Mouse (Mus musculus) embryonic facial prominence, embryonic 15.5 days (tissue): ENCODE data around the gene March8. TPM values are rescaled to one million over a fixed set of nuclear protein-coding genes. Genes with fewer than 3 reads are reported as not detected.
A peak's percentile ranks its signal among the peaks of the same experiment; 100 is the strongest.

Experiments used
- ATAC-seq: fragments of 200-750 bp; cut with Nextera tagmentation; 2 replicates; pipeline ENCODE4 v1.8.0; 2017; ENCODE audit warnings: low read depth, moderate TSS enrichment; ENCODE audit not compliant: insufficient number of reproducible peaks, low FRiP score, low TSS enrichment
- H3K27ac ChIP-seq: fragments of 300-500 bp; sonication (generic); replicated peaks from 2 replicates; pipeline ENCODE4 v1.5.1; 2015; ENCODE audit warnings: mild to moderate bottlenecking, inconsistent platforms
- H3K27me3 ChIP-seq: fragments of 300-500 bp; sonication (generic); 2 replicates; pipeline ENCODE4 v1.6.1; 2015; ENCODE audit warnings: inconsistent platforms
- H3K36me3 ChIP-seq: fragments of 300-500 bp; sonication (generic); 2 replicates; pipeline ENCODE4 v1.6.1; 2015; ENCODE audit warnings: mild to moderate bottlenecking, inconsistent platforms
- H3K4me1 ChIP-seq: fragments of 300-500 bp; sonication (generic); 2 replicates; pipeline ENCODE4 v1.6.1; 2015; ENCODE audit warnings: inconsistent platforms
- H3K4me2 ChIP-seq: fragments of 300-500 bp; sonication (generic); replicated peaks from 2 replicates; pipeline ENCODE4 v1.6.1; 2015; ENCODE audit warnings: mild to moderate bottlenecking, inconsistent platforms
- H3K4me3 ChIP-seq: fragments of 300-500 bp; sonication (generic); replicated peaks from 2 replicates; pipeline ENCODE4 v1.5.1; 2015; ENCODE audit warnings: mild to moderate bottlenecking, inconsistent platforms
- H3K9ac ChIP-seq: fragments of 300-500 bp; sonication (generic); 2 replicates; pipeline ENCODE4 v1.6.1; 2015; ENCODE audit warnings: inconsistent platforms
- H3K9me3 ChIP-seq: fragments of 300-500 bp; sonication (generic); replicated peaks from 2 replicates; pipeline ENCODE4 v1.6.1; 2016; ENCODE audit warnings: inconsistent platforms
- WGBS: fragments of 180-500 bp; shearing (Covaris S2); methylation state at CpG from one replicate; pipeline ENCODE4 v1.1.7; 2015; 5-methylcytosine and 5-hydroxymethylcytosine counted together
- polyA plus RNA-seq: library from polyadenylated mRNA; unstranded; fragments of >200 nt; fragmentation: Nextera tagmentation; extraction: Ambion mirVana; gene quantifications from 2 replicates; pipeline ENCODE4 v1.2.1, GENCODE M21; 2015

March8 gene
- polyA plus RNA-seq, 1 experiment from 2014 or later: 30.1 TPM

- no peak overlapping the region for H3K27ac ChIP-seq
- H3K36me3 ChIP-seq: no peaks in the 10 kb centered on the region
- ATAC-seq: no peak
- H3K4me1 ChIP-seq: no peaks in the 10 kb centered on the region
- no peaks in the 10 kb centered on the region for H3K27me3 ChIP-seq
- no peak overlapping the region for H3K4me2 ChIP-seq
- WGBS: 67% methylated on average over 2 of the region's 2 CpGs
- H3K4me3 ChIP-seq: no peak overlapping the region
- H3K9ac ChIP-seq: no peak overlapping the region
- no peaks in the 10 kb centered on the region for H3K9me3 ChIP-seq
Observed at GRCm38 (mm10) chr6:116394916-116395648, 57.3 kb downstream of the March8 start.

GRCm38 (mm10) chr6:116397621-116398020 lies 59.8 kb downstream of the March8 start:
- no peak for ATAC-seq
- no peaks in the 10 kb centered on the region for H3K4me1 ChIP-seq
- H3K27ac ChIP-seq: no peak overlapping the region
- no peaks in the 10 kb centered on the region for H3K9me3 ChIP-seq
- 66% methylated on average over 6 of the region's 6 CpGs for WGBS
- H3K4me2 ChIP-seq: no peak overlapping the region
- H3K9ac ChIP-seq: no peak overlapping the region
- H3K27me3 ChIP-seq: no peaks in the 10 kb centered on the region
- H3K36me3 ChIP-seq: no peaks in the 10 kb centered on the region
- H3K4me3 ChIP-seq: no peak overlapping the region

- Histone ChIP-seq H3K9me3 (no peaks in the 10 kb centered on the region), H3K4me1 (no peaks in the 10 kb centered on the region), H3K4me2 (no peak overlapping the region), H3K27ac (no peak overlapping the region), H3K27me3 (no peaks in the 10 kb centered on the region), H3K36me3 (no peaks in the 10 kb centered on the region), H3K9ac (no peak overlapping the region), H3K4me3 (no peak overlapping the region)
- WGBS: 66% methylated on average over 2 of the region's 2 CpGs
- ATAC-seq: 0 out of 2 replicates have a peak, but pooled peaks have one; percentile 19
Observed at GRCm38 (mm10) chr6:116398136-116398535, 60.3 kb downstream of the March8 start.

GRCm38 (mm10) chr6:116401746-116402423 lies 64.1 kb downstream of the March8 start:
- no peak for ATAC-seq
- Histone ChIP-seq H3K27ac (no peak overlapping the region), H3K4me1 (no peaks in the 10 kb centered on the region), H3K4me3 (no peak overlapping the region), H3K36me3 (peaks cover 7% of the 10 kb centered on the region; the same call in 1 of the 2 replicates), H3K27me3 (no peaks in the 10 kb centered on the region), H3K9me3 (no peaks in the 10 kb centered on the region), H3K9ac (no peak overlapping the region), H3K4me2 (no peak overlapping the region)
- WGBS: 94% methylated on average over 12 of the region's 12 CpGs

- no peak for ATAC-seq
- no peak overlapping the region for H3K4me3 ChIP-seq
- no peak overlapping the region for H3K27ac ChIP-seq
- H3K4me2 ChIP-seq: no peak overlapping the region
- H3K9ac ChIP-seq: no peak overlapping the region
- WGBS: 87% methylated on average over 3 of the region's 3 CpGs
- H3K4me1 ChIP-seq: no peaks in the 10 kb centered on the region
- H3K36me3 ChIP-seq: peaks cover 7% of the 10 kb centered on the region; the same call in 1 of the 2 replicates
- no peaks in the 10 kb centered on the region for H3K27me3 ChIP-seq
- H3K9me3 ChIP-seq: no peaks in the 10 kb centered on the region
Observed at GRCm38 (mm10) chr6:116402426-116402825, 64.6 kb downstream of the March8 start.

GRCm38 (mm10) chr6:116405243-116405642 lies 67.4 kb downstream of the March8 start:
- WGBS: 86% methylated on average over 9 of the region's 9 CpGs
- H3K9me3 ChIP-seq: no peaks in the 10 kb centered on the region
- H3K27ac ChIP-seq: no peak overlapping the region
- no peaks in the 10 kb centered on the region for H3K4me1 ChIP-seq
- no peak overlapping the region for H3K9ac ChIP-seq
- no peak for ATAC-seq
- no peak overlapping the region for H3K4me2 ChIP-seq
- H3K4me3 ChIP-seq: no peak overlapping the region
- H3K27me3 ChIP-seq: no peaks in the 10 kb centered on the region
- peaks cover 7% of the 10 kb centered on the region; the same call in 1 of the 2 replicates for H3K36me3 ChIP-seq

GRCm38 (mm10) chr6:116405715-116406114 lies 67.9 kb downstream of the March8 start:
- no peak for ATAC-seq
- H3K9ac ChIP-seq: no peak overlapping the region
- H3K4me2 ChIP-seq: no peak overlapping the region
- no peaks in the 10 kb centered on the region for H3K27me3 ChIP-seq
- WGBS: 83% methylated on average over 5 of the region's 5 CpGs
- H3K4me1 ChIP-seq: no peaks in the 10 kb centered on the region
- H3K9me3 ChIP-seq: no peaks in the 10 kb centered on the region
- peaks cover 7% of the 10 kb centered on the region; the same call in 1 of the 2 replicates for H3K36me3 ChIP-seq
- H3K4me3 ChIP-seq: no peak overlapping the region
- no peak overlapping the region for H3K27ac ChIP-seq

- Histone ChIP-seq H3K4me2 (no peak overlapping the region), H3K4me1 (no peaks in the 10 kb centered on the region), H3K9ac (no peak overlapping the region), H3K27ac (no peak overlapping the region), H3K27me3 (no peaks in the 10 kb centered on the region), H3K36me3 (peaks cover 7% of the 10 kb centered on the region; the same call in 1 of the 2 replicates), H3K4me3 (no peak overlapping the region), H3K9me3 (no peaks in the 10 kb centered on the region)
- WGBS: 56% methylated on average over 2 of the region's 2 CpGs
- ATAC-seq: no peak
Observed at GRCm38 (mm10) chr6:116406152-116406551, 68.3 kb downstream of the March8 start.

GRCm38 (mm10) chr6:116406680-116407079 lies 68.9 kb downstream of the March8 start:
- Histone ChIP-seq H3K4me1 (no peaks in the 10 kb centered on the region), H3K9ac (no peak overlapping the region), H3K4me3 (no peak overlapping the region), H3K9me3 (no peaks in the 10 kb centered on the region), H3K36me3 (peaks cover 7% of the 10 kb centered on the region; the same call in 1 of the 2 replicates), H3K27me3 (no peaks in the 10 kb centered on the region), H3K27ac (no peak overlapping the region), H3K4me2 (no peak overlapping the region)
- WGBS: 40% methylated on average over 5 of the region's 5 CpGs
- ATAC-seq: no peak

GRCm38 (mm10) chr6:116407216-116407615 lies 69.4 kb downstream of the March8 start:
- WGBS: 87% methylated on average over 4 of the region's 4 CpGs

GRCm38 (mm10) chr6:116407956-116408657 lies 70.3 kb downstream of the March8 start:
- Histone ChIP-seq H3K27me3 (no peaks in the 10 kb centered on the region), H3K9ac (no peak overlapping the region), H3K27ac (no peak overlapping the region), H3K4me2 (no peak overlapping the region), H3K4me3 (no peak overlapping the region), H3K4me1 (no peaks in the 10 kb centered on the region), H3K36me3 (peaks cover 7% of the 10 kb centered on the region; the same call in 1 of the 2 replicates), H3K9me3 (no peaks in the 10 kb centered on the region)
- 66% methylated on average over 6 of the region's 6 CpGs for WGBS
- no peak for ATAC-seq

More at GRCm38 (mm10) chr6:116407216-116407615, 69.4 kb downstream of the March8 start:
- no peaks in the 10 kb centered on the region for H3K9me3 ChIP-seq
- no peak overlapping the region for H3K9ac ChIP-seq
- H3K4me3 ChIP-seq: no peak overlapping the region
- ATAC-seq: no peak
- no peak overlapping the region for H3K27ac ChIP-seq
- no peak overlapping the region for H3K4me2 ChIP-seq
- H3K27me3 ChIP-seq: no peaks in the 10 kb centered on the region
- peaks cover 7% of the 10 kb centered on the region; the same call in 1 of the 2 replicates for H3K36me3 ChIP-seq
- no peaks in the 10 kb centered on the region for H3K4me1 ChIP-seq
